Mouse (Mus musculus): ENCODE measurements at regions not wholly inside any gene's neighbourhood (a gene's known extent, or its start where the extent isn't known, plus 50 kb on each side); places are given as distances from the start of the nearest gene placed in this dataset.

DNA sequence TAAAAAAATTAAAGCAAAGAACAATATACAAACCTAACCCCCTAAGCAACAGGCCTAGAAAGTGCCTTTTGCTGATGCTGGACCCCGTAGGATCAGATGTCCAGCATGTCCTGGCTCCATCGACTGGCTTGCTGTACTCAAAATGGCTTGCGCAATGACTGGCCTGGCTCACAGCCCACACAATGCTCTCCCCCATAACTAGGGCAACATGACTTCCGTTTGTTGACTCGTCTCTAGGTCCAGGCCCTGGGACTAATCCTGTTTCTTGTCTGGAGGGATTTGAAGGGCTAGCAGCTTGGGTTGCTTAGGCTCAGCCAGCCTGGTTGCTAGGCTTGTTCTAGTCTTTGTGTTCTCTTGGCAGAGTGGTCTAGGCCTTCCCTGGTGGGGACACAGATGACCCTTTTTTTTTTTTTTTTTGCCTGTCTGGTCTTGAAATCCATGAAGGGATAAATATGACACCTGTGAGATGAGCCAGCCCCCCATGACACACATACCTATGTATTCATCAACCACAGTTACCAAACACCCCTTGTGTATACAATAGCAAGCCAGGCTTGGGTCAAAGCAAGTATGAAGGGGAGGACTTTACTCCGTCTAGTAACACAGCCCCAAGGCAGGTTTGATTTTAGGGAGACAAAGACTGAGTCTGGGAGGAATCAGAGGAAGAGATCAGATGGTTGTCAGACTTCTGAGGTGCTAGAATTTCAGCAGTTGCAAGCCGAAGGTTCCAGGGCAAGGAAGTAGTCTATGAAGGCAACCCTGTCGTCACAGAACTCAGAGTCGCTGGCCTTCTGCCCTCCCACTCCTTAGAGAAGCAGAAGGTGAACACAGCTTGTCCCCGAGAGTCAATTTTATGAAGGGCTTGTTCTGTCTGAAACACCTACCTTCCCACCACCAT is 120.0 kb upstream of the Hes1 start:
- no peak for TF ChIP-seq CTCF (IDR thresholded peaks at IDR 0.05)
- no peak; the same call in 1 of the 2 replicates for TF ChIP-seq EP300 (IDR thresholded peaks at IDR 0.05)
